Mouse (Mus musculus): ENCODE data around the gene Spata33.

DNA sequence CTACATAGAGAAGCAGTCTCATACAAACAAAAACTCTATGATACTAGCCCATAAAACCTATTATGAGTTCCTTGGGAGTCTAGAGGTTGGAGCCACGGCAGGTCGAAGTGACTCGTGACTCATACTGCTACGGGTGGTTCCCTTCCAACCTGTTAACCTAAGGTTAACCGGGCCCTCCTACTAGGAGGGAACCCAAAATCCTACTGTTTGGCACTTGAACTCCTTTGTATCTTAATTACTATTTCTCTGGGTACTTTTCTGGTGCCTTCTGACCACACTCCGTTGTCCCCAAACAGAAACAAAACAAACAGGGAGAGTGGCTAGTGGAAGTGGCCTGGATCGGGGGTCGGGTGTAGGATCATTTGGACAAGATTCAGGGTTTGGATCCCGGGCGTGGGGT lies 756 bp upstream of the Spata33 start:
- TF ChIP-seq CTCF (IDR thresholded peaks at IDR 0.05) (no peak), EP300 (IDR thresholded peaks at IDR 0.05) (no peak)
